Mouse (Mus musculus) ES-Bruce4 (cell line): Measurements from ENCODE around the gene Nphs2. TPM values are rescaled to one million over a fixed set of nuclear protein-coding genes. Genes with fewer than 3 reads are reported as not detected.

Source experiments
- H3K27ac ChIP-seq: 2 replicates; pipeline ENCODE4 v1.5.1; 2012; ENCODE audit warnings: low read length, inconsistent platforms; ENCODE audit not compliant: insufficient read depth
- H3K27me3 ChIP-seq: 2 replicates; pipeline ENCODE4 v1.6.1; 2012; ENCODE audit warnings: mild to moderate bottlenecking, low read length, inconsistent platforms; ENCODE audit not compliant: control insufficient read depth, poor library complexity, insufficient read depth, severe bottlenecking
- H3K36me3 ChIP-seq: 2 replicates; pipeline ENCODE4 v1.6.1; 2012; ENCODE audit warnings: inconsistent platforms, mild to moderate bottlenecking, low read length, moderate library complexity; ENCODE audit not compliant: control insufficient read depth, poor library complexity, insufficient read depth, severe bottlenecking
- H3K4me1 ChIP-seq: one replicate; pipeline ENCODE4 v1.8.1; 2011; ENCODE audit warnings: low read length; ENCODE audit not compliant: control insufficient read depth, insufficient read depth
- H3K4me3 ChIP-seq: 2 replicates; pipeline ENCODE4 v1.5.1; 2011; ENCODE audit warnings: low read depth, mild to moderate bottlenecking, low read length
- H3K9ac ChIP-seq: 2 replicates; pipeline ENCODE4 v1.6.1; 2012; ENCODE audit warnings: low read depth, mild to moderate bottlenecking, inconsistent platforms; ENCODE audit not compliant: poor library complexity, severe bottlenecking
- H3K9me3 ChIP-seq: replicated peaks from 2 replicates; pipeline ENCODE4 v1.6.1; 2012; ENCODE audit warnings: mild to moderate bottlenecking, low read length, inconsistent platforms; ENCODE audit not compliant: control insufficient read depth, poor library complexity, insufficient read depth, severe bottlenecking
- CTCF ChIP-seq: IDR thresholded peaks from one replicate; pipeline ENCODE4 v1.8.1; 2011; ENCODE audit warnings: low read depth, low read length
- EP300 ChIP-seq: IDR thresholded peaks from 2 replicates; pipeline ENCODE4 v1.6.1; 2011; ENCODE audit warnings: low read depth, low read length; ENCODE audit not compliant: insufficient read depth
- POLR2A ChIP-seq: IDR thresholded peaks from one replicate; pipeline ENCODE4 v1.8.1; 2011; ENCODE audit warnings: low read length; ENCODE audit not compliant: insufficient read depth
- polyA plus RNA-seq: library from polyadenylated mRNA; stranded (reverse); fragments of >200 nt; gene quantifications from 2 replicates; pipeline ENCODE4 v1.2.4, GENCODE M21; 2011; ENCODE audit warnings: low read depth; ENCODE audit not compliant: missing spikeins, insufficient read depth, insufficient read length

Nphs2 gene
- polyA plus RNA-seq, 1 experiment: not detected

- no peaks in the 10 kb centered on the region for H3K36me3 ChIP-seq
- no peaks in the 10 kb centered on the region for H3K9me3 ChIP-seq
- no peak for TF ChIP-seq CTCF
- no peak for TF ChIP-seq EP300
- TF ChIP-seq POLR2A: no peak
- H3K27ac ChIP-seq: no peak overlapping the region
- no peaks in the 10 kb centered on the region for H3K27me3 ChIP-seq
- H3K4me3 ChIP-seq: no peak overlapping the region
- H3K4me1 ChIP-seq: no peaks in the 10 kb centered on the region
- H3K9ac ChIP-seq: no peak overlapping the region
Measured at GRCm38 (mm10) chr1:156345633-156346032, 35.1 kb downstream of the Nphs2 start.

- H3K4me1 ChIP-seq: no peaks in the 10 kb centered on the region
- H3K27me3 ChIP-seq: no peaks in the 10 kb centered on the region
- no peaks in the 10 kb centered on the region for H3K9me3 ChIP-seq
- no peak overlapping the region for H3K9ac ChIP-seq
- H3K27ac ChIP-seq: no peak overlapping the region
- no peak overlapping the region for H3K4me3 ChIP-seq
- TF ChIP-seq POLR2A (no peak), CTCF (no peak), EP300 (no peak)
- H3K36me3 ChIP-seq: no peaks in the 10 kb centered on the region
Measured at GRCm38 (mm10) chr1:156349031-156349430, 38.5 kb downstream of the Nphs2 start.

GRCm38 (mm10) chr1:156350441-156350840 is 39.9 kb downstream of the Nphs2 start:
- Histone ChIP-seq H3K36me3 (no peaks in the 10 kb centered on the region), H3K27me3 (no peaks in the 10 kb centered on the region), H3K4me1 (no peaks in the 10 kb centered on the region), H3K9ac (no peak overlapping the region), H3K27ac (no peak overlapping the region), H3K9me3 (no peaks in the 10 kb centered on the region), H3K4me3 (no peak overlapping the region)
- no peak for TF ChIP-seq EP300
- TF ChIP-seq POLR2A: no peak
- no peak for TF ChIP-seq CTCF

- Histone ChIP-seq H3K9ac (no peak overlapping the region), H3K4me3 (no peak overlapping the region), H3K9me3 (no peaks in the 10 kb centered on the region), H3K4me1 (no peaks in the 10 kb centered on the region), H3K36me3 (no peaks in the 10 kb centered on the region), H3K27me3 (no peaks in the 10 kb centered on the region), H3K27ac (no peak overlapping the region)
- TF ChIP-seq EP300 (no peak), POLR2A (no peak), CTCF (no peak)
Measured at GRCm38 (mm10) chr1:156352466-156352865, 41.9 kb downstream of the Nphs2 start.

- H3K27me3 ChIP-seq: no peaks in the 10 kb centered on the region; the same call in 1 of the 2 replicates
- TF ChIP-seq POLR2A (no peak), CTCF (no peak), EP300 (no peak)
- H3K36me3 ChIP-seq: no peaks in the 10 kb centered on the region
- no peak within 1 kb of the TSS for H3K9ac ChIP-seq
- peaks cover 2% of the 10 kb centered on the region; the same call in 1 of the 2 replicates for H3K9me3 ChIP-seq
- H3K4me1 ChIP-seq: no peaks in the 10 kb centered on the region
- no peak within 1 kb of the TSS for H3K27ac ChIP-seq
- H3K4me3 ChIP-seq: no peak within 1 kb of the TSS
Measured at GRCm38 (mm10) chr1:156365740-156366139, 55.2 kb downstream of the Nphs2 start, which contains the start of gene Gm2000. Gm2000 (plus strand) TSS chr1:156366040.

Other genes with a start within 250 kb of the Nphs2 start
- gene Fam163a, start 105.7 kb upstream of the Nphs2 start, polyA plus RNA-seq: 0.33 and 0.40 TPM in 2 replicates
- 15.1 and 17.1 TPM in 2 replicates for gene Tdrd5, start 7.1 kb upstream of the Nphs2 start, polyA plus RNA-seq
- gene Gm2000, start 55.3 kb downstream of the Nphs2 start, polyA plus RNA-seq: 1,667 and 1,764 TPM in 2 replicates
- gene Axdnd1, start 110.4 kb downstream of the Nphs2 start, polyA plus RNA-seq: 1.5 and 2.9 TPM in 2 replicates
- gene Soat1, start 163.6 kb downstream of the Nphs2 start, polyA plus RNA-seq: 137 and 140 TPM in 2 replicates
- 29.0 and 29.7 TPM in 2 replicates for gene Gm10031, start 213.3 kb downstream of the Nphs2 start, polyA plus RNA-seq
- 49.7 and 53.0 TPM in 2 replicates for gene Abl2, start 248.1 kb downstream of the Nphs2 start, polyA plus RNA-seq